Comparison of ENCODE assay signal across 14 mouse cellular contexts in genomic region chr2:96763538-96763937, GRCm38 (mm10).
DNase-seq lines count a peak whose midpoint lies in the region; ATAC-seq and TF ChIP-seq lines count a peak whose summit lies in the region.
"Had no signal": no experiment of that assay in that cellular context is flagged by ENCODE, and none has a peak within 500 bp of the region (broad histone marks: within the 10 kb centered on the region; RNA-seq: fewer than 3 reads in every experiment).

No protein-coding gene starts in this region.

- no peaks in the 10 kb centered on the region for H3K27me3 ChIP-seq in forebrain, embryonic 15.5 days
- no peaks in the 10 kb centered on the region for H3K27me3 ChIP-seq in forebrain, embryonic 12.5 days
- H3K27me3 ChIP-seq in neural tube, embryonic 14.5 days (ENCODE audit: control insufficient read depth, insufficient read depth, low read length) = no peaks in the 10 kb centered on the region
- no peaks in the 10 kb centered on the region for H3K27me3 ChIP-seq in heart, embryonic 10.5 days (ENCODE audit: insufficient read depth, poor library complexity, severe bottlenecking)
- no peaks in the 10 kb centered on the region for H3K27me3 ChIP-seq in midbrain, embryonic 13.5 days
- H3K27me3 ChIP-seq: embryonic facial prominence, embryonic 12.5 days; heart, embryonic 15.5 days; neural tube, embryonic 12.5 days had no signal

- H3K9me3 ChIP-seq in forebrain, embryonic 15.5 days = no peaks in the 10 kb centered on the region
- no peaks in the 10 kb centered on the region for H3K9me3 ChIP-seq in forebrain, embryonic 12.5 days
- H3K9me3 ChIP-seq in neural tube, embryonic 14.5 days (ENCODE audit: control insufficient read depth, low read length) = no peaks in the 10 kb centered on the region
- H3K9me3 ChIP-seq in heart, embryonic 10.5 days = no peaks in the 10 kb centered on the region
- H3K9me3 ChIP-seq in midbrain, embryonic 13.5 days = no peaks in the 10 kb centered on the region
- H3K9me3 ChIP-seq: embryonic facial prominence, embryonic 12.5 days; heart, embryonic 15.5 days; limb, embryonic 10.5 days; neural tube, embryonic 12.5 days had no signal

- TF ChIP-seq CTCF in left cerebral cortex, adult 2 months (IDR thresholded peaks at IDR 0.05) = no peak

- H3K9ac ChIP-seq in forebrain, embryonic 15.5 days (replicated peaks) = no peak overlapping the region
- H3K9ac ChIP-seq in forebrain, embryonic 12.5 days = no peak overlapping the region
- no peak overlapping the region for H3K9ac ChIP-seq in neural tube, embryonic 14.5 days (replicated peaks; ENCODE audit: low read depth, low read length)
- no peak overlapping the region for H3K9ac ChIP-seq in midbrain, embryonic 13.5 days (replicated peaks)
- H3K9ac ChIP-seq: embryonic facial prominence, embryonic 12.5 days; heart, embryonic 15.5 days; liver, postnatal 0 days; neural tube, embryonic 12.5 days had no signal

- no peak overlapping the region for H3K4me3 ChIP-seq in forebrain, embryonic 15.5 days
- no peak overlapping the region for H3K4me3 ChIP-seq in forebrain, embryonic 12.5 days (replicated peaks)
- no peak overlapping the region for H3K4me3 ChIP-seq in left cerebral cortex, adult 2 months
- no peak overlapping the region for H3K4me3 ChIP-seq in neural tube, embryonic 14.5 days (ENCODE audit: low read depth, low read length)
- no peak overlapping the region for H3K4me3 ChIP-seq in heart, embryonic 10.5 days
- H3K4me3 ChIP-seq in midbrain, embryonic 13.5 days (replicated peaks) = no peak overlapping the region
- H3K4me3 ChIP-seq: embryonic facial prominence, embryonic 12.5 days; heart, embryonic 15.5 days; limb, embryonic 10.5 days; neural tube, embryonic 12.5 days had no signal

- H3K4me1 ChIP-seq in forebrain, embryonic 15.5 days = peaks cover 7% of the 10 kb centered on the region; the same call in 1 of the 2 replicates
- no peaks in the 10 kb centered on the region for H3K4me1 ChIP-seq in forebrain, embryonic 12.5 days
- H3K4me1 ChIP-seq in neural tube, embryonic 14.5 days (ENCODE audit: control insufficient read depth, insufficient read depth, low read length) = no peaks in the 10 kb centered on the region
- no peaks in the 10 kb centered on the region for H3K4me1 ChIP-seq in heart, embryonic 10.5 days
- no peaks in the 10 kb centered on the region for H3K4me1 ChIP-seq in midbrain, embryonic 13.5 days (replicated peaks)
- H3K4me1 ChIP-seq: embryonic facial prominence, embryonic 12.5 days; heart, embryonic 15.5 days; limb, embryonic 10.5 days; neural tube, embryonic 12.5 days had no signal

- no peaks in the 10 kb centered on the region for H3K36me3 ChIP-seq in forebrain, embryonic 15.5 days
- no peaks in the 10 kb centered on the region for H3K36me3 ChIP-seq in forebrain, embryonic 12.5 days (replicated peaks)
- no peaks in the 10 kb centered on the region for H3K36me3 ChIP-seq in neural tube, embryonic 14.5 days (ENCODE audit: control insufficient read depth, insufficient read depth, low read length)
- no peaks in the 10 kb centered on the region for H3K36me3 ChIP-seq in heart, embryonic 10.5 days
- H3K36me3 ChIP-seq in midbrain, embryonic 13.5 days = no peaks in the 10 kb centered on the region
- H3K36me3 ChIP-seq: embryonic facial prominence, embryonic 12.5 days; heart, embryonic 15.5 days; limb, embryonic 10.5 days; neural tube, embryonic 12.5 days had no signal

- peak; percentile 49 for DNase-seq in left cerebral cortex, postnatal 4 days
- no peak for DNase-seq in left cerebral cortex, adult 2 months (ENCODE audit: extremely low spot score in 1 of 2, low spot score in 2 of 2)
- peak; percentile 68 to 86 for DNase-seq in cerebellum, postnatal 14 days
- DNase-seq in heart, embryonic 10.5 days (ENCODE audit: low spot score) = no peak
- DNase-seq: kidney, adult 11 months; liver, postnatal 0 days had no signal

- peak overlapping the region; percentile 79 for H3K27ac ChIP-seq in forebrain, embryonic 15.5 days (replicated peaks)
- H3K27ac ChIP-seq in forebrain, embryonic 12.5 days = no peak overlapping the region
- H3K27ac ChIP-seq in left cerebral cortex, adult 2 months = no peak overlapping the region; the same call in 1 of the 2 replicates
- no peak overlapping the region for H3K27ac ChIP-seq in neural tube, embryonic 14.5 days (ENCODE audit: low read depth, low read length)
- H3K27ac ChIP-seq in heart, embryonic 10.5 days = no peak overlapping the region
- no peak overlapping the region for H3K27ac ChIP-seq in midbrain, embryonic 13.5 days
- H3K27ac ChIP-seq: embryonic facial prominence, embryonic 12.5 days; heart, embryonic 15.5 days; limb, embryonic 10.5 days; neural tube, embryonic 12.5 days had no signal

- intact Hi-C loops in left cerebral cortex, postnatal 4 days (cut with DNase I) = no loop called here
- intact Hi-C loops in left cerebral cortex, adult 2 months (cut with DNase I) = no loop called here

- peak; percentile 95 for ATAC-seq in forebrain, embryonic 15.5 days (replicated peaks)
- ATAC-seq in forebrain, embryonic 12.5 days (ENCODE audit: low FRiP score) = no peak
- peak; percentile 71; the same call in 1 of the 2 replicates for ATAC-seq in neural tube, embryonic 14.5 days (ENCODE audit: low read depth)
- ATAC-seq in midbrain, embryonic 13.5 days = no peak
- ATAC-seq: liver, postnatal 0 days had no signal

- 49% methylated on average over 5 of the region's 5 CpGs for WGBS in forebrain, embryonic 15.5 days
- WGBS in forebrain, embryonic 12.5 days = 81% methylated on average over 5 of the region's 5 CpGs
- 56% methylated on average over 5 of the region's 5 CpGs for WGBS in neural tube, embryonic 14.5 days
- WGBS in heart, embryonic 10.5 days = 73% methylated on average over 5 of the region's 5 CpGs
- WGBS in midbrain, embryonic 13.5 days = 80% methylated on average over 5 of the region's 5 CpGs

- no peak overlapping the region for H3K4me2 ChIP-seq in forebrain, embryonic 15.5 days (replicated peaks)
- H3K4me2 ChIP-seq in forebrain, embryonic 12.5 days = no peak overlapping the region
- no peak overlapping the region for H3K4me2 ChIP-seq in neural tube, embryonic 14.5 days (ENCODE audit: low read depth, low read length)
- no peak overlapping the region for H3K4me2 ChIP-seq in midbrain, embryonic 13.5 days (replicated peaks)
- H3K4me2 ChIP-seq: embryonic facial prominence, embryonic 12.5 days; heart, embryonic 15.5 days; neural tube, embryonic 12.5 days had no signal

Comparison
In these comparisons a context has a peak if more than half of its experiments do, and no peak if none do; other contexts are left out.
1. ATAC-seq: peak in forebrain, embryonic 15.5 days (single experiment) and neural tube, embryonic 14.5 days (single experiment); none in forebrain, embryonic 12.5 days (single experiment) and midbrain, embryonic 13.5 days (single experiment).
2. DNase-seq: peak in left cerebral cortex, postnatal 4 days (single experiment) and cerebellum, postnatal 14 days (2 of 2); none in left cerebral cortex, adult 2 months (0 of 2) and heart, embryonic 10.5 days (single experiment).